Mouse (Mus musculus) adrenal gland, adult 10 weeks (tissue): ENCODE results near the gene Tdg. TPM values are rescaled to one million over a fixed set of nuclear protein-coding genes. Genes with fewer than 3 reads are reported as not detected.

Source experiments
- polyA plus RNA-seq: library from polyadenylated mRNA; stranded (reverse); fragments of 350-450 nt; fragmentation: Illumina TruSeq; extraction: RNeasy Lipid Tissue Mini Kit (QIAGEN cat#74804); gene quantifications from one replicate; pipeline ENCODE4 v1.2.3, GENCODE M21; 2014; ENCODE audit warnings: low read depth, low replicate concordance

Tdg gene
- polyA plus RNA-seq, result 30.9 TPM

GRCm38 (mm10) chr10:82629586-82630255 lies at the start of gene Tdg:
Gene Tdg (plus strand): TSS chr10:82629828.

GRCm38 (mm10) chr10:82622671-82623552 lies 6.7 kb upstream of the Tdg start, which contains the start of gene 1190007I07Rik:
Gene 1190007I07Rik (minus strand): TSS chr10:82623228.

GRCm38 (mm10) chr10:82690494-82690893 lies 60.9 kb downstream of the Tdg start, which contains the start of gene Glt8d2:
Gene Glt8d2 (minus strand): TSS chr10:82690650.

GRCm38 (mm10) chr10:82695956-82696355 lies 66.3 kb downstream of the Tdg start, which contains the start of gene Hcfc2:
Gene Hcfc2 (plus strand): TSS chr10:82696160.

Other genes with a start within 250 kb of the Tdg start
- gene Gm1553, start 137.2 kb upstream of the Tdg start, polyA plus RNA-seq, result not detected
- gene 1190007I07Rik, start 6.6 kb upstream of the Tdg start, polyA plus RNA-seq, result 15.3 TPM
- 2.4 TPM for gene Glt8d2, start 60.8 kb downstream of the Tdg start, polyA plus RNA-seq
- gene Hcfc2, start 66.3 kb downstream of the Tdg start, polyA plus RNA-seq, result 103 TPM
- gene Nfyb, start 134.3 kb downstream of the Tdg start, polyA plus RNA-seq, result 32.2 TPM
- gene Txnrd1, start 204.1 kb downstream of the Tdg start, polyA plus RNA-seq, result 98.3 TPM
- gene Eid3, start 236.8 kb downstream of the Tdg start, polyA plus RNA-seq, result not detected